Mouse (Mus musculus): ENCODE data around the gene Kpna3.
"Not testable (repeated sequence)": the region's sequence is repeated elsewhere in the genome, so short reads cannot be mapped to it uniquely, and the experiment has no call there.

Gene Kpna3

DNA sequence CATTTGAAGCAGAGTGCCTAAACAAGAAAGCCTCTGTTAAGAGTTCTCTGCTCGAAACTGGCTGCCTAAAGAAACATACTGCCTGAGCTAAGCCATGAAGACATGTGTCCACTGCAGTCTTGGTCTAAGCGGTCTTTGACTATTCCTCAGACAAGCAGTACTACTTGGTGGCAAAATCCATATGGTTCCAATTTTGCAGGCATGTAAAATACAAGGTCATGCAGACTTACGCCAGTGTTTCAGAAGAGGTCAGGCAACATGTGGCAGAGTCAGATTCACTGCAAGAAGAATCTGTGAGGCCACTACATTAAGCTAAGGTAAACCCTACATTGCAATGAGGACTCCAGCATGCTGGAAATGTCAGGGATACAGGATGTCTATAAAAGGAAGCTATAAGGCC, 34.7 kb downstream of the Kpna3 start:
- no peak for DNase-seq (ENCODE audit: extremely low read depth, low read depth)

DNA sequence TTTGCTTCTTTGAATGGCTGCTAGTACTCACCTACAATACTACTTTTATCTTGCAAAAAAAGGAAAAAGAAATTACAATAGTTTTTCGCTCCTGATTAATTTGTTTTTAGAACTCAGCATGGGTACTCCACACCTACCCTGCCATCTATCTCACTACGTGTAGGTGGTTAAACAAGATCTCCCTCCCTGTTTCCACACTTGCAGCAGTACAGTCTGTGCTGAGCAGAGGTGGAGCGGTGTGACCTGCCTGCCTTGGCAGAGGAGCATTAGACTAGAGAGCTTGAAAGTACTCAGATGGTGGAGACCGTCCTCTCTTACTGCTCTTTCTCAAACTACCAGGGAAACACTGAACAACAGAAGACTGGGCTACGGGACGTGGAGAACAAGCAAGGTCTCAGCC, 44.9 kb downstream of the Kpna3 start:
- DNase-seq (ENCODE audit: extremely low read depth, low read depth) = no peak

DNA sequence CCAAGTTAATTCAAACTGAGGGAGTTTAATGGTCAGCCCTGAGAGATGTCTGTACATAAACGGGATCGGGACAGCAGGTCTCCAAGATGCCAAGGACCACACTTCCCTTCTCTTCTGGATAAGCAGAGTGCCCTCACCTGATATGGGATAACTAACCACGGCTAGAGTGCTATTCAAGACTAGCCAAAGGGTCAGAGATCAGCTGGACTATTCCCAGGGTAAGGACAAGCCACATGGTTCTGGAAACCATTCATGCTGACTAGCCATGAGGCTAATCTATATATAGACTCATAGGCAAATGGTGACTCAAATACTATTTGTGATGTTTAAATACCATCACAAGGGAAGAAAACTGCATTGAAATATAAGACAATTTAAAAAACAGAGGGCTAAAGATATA, 49.1 kb downstream of the Kpna3 start:
- no peak for DNase-seq (ENCODE audit: extremely low read depth, low read depth)

DNA sequence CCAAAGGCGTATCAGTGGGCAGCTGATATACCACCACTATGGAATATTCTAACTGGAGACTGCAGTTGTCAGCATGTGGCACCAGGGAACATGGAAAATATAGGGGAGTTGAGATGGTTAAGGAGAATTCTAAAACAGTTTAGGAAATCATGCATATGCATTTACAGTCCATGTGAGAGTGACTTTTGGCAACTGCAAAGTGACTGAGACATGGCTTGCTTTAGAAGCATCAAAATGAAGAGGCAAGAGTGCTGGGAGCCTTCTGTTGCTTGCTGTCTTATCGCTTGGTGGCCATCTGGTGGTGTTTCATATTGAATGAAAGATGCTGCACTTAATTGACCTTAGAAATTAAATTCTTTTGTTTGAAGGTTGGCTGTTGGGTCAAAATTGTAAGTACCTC, 72.4 kb downstream of the Kpna3 start:
- DNase-seq (ENCODE audit: extremely low read depth, low read depth) = no peak

DNA sequence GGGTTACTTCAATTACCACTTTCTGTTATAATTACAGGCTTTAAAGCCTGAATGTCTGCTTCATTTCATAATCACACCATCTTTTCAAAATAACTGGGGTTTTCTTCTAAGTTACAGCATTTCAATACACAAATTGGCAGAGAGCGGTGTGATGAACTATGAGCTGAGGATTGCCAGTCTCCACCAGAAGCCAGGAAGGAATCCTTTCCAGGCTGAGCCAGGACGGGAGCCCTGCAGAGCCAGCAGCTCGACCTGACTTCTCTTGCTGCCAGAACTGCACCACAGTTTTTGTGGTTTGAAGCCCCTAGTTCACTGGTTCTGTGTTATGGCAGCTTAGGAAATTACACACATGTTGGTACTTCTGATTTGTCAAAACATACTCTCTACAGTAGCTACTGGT, 75.0 kb downstream of the Kpna3 start:
- no peak for DNase-seq (ENCODE audit: extremely low read depth, low read depth)

DNA sequence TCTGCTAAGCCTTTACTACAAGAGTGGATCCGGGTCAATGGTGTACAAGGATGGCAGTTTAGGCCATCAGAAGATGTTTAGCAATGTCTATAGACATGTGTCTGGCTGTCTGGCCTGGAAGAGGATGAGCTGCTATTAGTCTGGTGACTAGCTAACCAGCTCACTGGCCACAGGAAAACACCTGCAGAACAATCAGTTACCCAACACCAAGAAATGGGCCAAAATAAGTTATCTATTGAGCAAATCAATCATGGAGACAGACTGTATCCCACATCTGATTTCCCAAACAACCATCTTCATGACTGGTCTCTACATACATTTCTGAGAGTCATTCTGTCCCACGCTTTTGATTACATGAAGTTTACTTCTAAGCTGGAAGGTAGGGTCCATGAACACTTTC, 75.9 kb downstream of the Kpna3 start:
- DNase-seq (ENCODE audit: extremely low read depth, low read depth) = no peak

DNA sequence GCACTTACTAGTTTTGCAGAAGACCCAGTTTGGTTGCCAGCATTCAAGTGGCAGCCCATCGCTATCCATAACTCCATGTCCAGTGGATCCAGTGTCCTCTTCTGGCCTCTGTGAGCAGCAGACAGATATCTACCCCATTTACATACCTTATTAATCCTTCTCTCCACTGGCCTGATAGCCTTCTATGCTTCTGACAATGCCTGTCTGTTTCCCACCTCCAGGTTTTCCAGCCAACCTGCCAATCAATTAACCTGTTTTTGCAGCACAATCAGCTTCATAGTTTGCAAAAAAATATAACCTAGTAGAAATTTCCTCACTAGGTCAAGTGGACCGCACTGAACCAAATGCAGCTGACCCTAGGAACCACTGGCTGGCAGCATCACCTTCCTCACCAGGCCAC, 77.4 kb downstream of the Kpna3 start:
- DNase-seq (ENCODE audit: extremely low read depth, low read depth) = no peak

DNA sequence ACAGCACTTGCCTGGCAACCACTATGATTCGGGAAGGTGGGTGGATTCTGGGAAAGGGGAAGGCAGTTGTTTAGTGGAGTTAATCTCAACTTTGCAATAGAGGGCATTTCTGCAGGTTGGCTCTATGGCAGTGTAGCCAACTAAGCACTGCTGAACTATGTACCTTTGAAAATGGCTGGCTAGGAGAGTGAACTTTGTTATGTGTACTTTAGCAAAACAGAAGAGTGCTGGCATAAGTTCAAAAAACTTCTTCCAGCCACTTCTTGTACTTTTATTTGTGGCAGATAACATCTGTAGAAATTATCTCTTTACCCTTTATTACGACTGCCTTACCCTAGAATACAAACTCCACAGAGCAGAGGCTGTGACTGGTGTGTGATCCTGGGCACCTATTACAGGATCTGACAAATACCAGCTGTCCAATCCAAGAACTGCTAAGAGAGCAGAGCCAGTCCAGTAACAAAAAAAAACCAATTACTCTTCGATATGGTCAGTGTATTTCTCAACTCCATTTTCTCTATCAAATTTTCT, 78.6 kb downstream of the Kpna3 start:
- no peak for DNase-seq (ENCODE audit: extremely low read depth, low read depth)

DNA sequence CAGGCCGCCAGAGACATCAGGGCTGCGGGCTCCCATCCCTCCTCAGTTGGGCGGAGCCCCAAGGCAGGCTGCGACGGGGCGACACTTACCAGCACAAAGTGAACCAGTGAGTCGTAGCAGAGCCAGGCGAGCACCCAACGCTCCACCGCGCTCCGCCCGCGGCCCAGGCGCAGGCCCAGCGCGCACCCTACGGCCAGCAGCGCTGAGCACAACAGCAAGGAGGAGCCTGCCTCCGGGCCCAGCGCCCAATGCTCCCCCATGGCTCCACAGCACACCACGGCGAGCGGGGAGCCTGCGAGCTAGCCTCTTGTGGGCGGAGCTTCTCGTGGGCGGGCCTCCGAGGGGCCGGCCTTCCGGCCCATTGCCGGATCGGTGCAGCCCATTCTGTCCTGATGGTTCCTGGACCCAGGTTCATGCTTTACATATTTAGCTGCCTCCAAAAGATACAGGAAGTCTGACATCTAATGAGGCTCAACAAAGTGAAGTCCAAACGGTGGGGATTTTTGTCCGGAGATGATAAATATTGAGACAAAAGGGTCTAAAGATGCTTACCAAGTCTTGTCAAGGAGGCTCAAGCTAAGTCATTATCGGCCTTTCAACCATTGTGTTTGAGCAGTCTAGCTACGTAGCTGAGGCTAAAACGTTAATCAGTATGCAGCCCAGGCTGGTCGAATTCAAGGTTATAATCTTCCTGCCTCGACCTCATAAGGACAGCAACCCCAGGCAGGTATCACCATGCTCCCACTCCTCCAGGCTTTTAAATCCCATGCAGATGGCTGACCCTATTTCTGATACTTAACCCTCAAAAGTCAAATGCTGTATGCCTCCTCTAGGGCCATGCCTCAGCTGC, 79.3 kb downstream of the Kpna3 start, which contains the start of gene Ebpl:
Gene Ebpl (minus strand): TSS at position 309 of the 850 bp plus-strand sequence.
- DNase-seq (ENCODE audit: extremely low read depth, low read depth) = peak; percentile 61

DNA sequence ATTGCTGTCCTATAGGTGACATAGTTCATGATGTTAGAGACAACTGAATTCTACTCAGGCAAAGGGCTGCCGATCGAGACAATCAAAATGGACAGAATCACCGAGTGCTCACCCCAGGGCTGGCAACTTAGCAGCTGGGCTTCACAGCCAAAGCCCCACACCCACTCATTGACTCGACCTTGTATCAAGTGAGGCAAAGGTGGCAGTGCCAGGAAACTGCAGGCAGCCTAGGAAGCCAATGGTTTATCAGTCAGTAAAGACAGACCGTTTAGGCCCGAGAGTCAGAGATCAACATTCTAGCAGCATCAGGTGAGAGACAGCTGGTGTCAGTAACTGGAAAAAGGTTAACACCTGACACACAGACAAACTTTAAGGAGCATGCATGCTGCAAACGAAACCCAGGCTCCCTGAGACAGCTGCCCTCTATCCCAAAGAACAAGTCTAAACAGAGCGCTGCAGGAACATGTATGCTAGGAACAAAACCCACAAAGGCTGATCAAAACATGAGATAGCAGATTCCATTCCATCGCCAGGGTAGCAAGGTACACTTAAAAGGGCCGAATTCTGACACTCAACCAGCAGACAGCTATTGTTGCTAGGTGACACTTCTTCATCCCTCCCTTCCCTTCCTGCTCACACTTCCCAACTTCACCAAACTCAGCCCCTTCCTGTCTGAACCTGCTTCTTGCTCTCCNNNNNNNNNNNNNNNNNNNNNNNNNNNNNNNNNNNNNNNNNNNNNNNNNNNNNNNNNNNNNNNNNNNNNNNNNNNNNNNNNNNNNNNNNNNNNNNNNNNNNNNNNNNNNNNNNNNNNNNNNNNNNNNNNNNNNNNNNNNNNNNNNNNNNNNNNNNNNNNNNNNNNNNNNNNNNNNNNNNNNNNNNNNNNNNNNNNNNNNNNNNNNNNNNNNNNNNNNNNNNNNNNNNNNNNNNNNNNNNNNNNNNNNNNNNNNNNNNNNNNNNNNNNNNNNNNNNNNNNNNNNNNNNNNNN, 85.1 kb downstream of the Kpna3 start:
- no peak for DNase-seq (ENCODE audit: extremely low read depth, low read depth)

DNA sequence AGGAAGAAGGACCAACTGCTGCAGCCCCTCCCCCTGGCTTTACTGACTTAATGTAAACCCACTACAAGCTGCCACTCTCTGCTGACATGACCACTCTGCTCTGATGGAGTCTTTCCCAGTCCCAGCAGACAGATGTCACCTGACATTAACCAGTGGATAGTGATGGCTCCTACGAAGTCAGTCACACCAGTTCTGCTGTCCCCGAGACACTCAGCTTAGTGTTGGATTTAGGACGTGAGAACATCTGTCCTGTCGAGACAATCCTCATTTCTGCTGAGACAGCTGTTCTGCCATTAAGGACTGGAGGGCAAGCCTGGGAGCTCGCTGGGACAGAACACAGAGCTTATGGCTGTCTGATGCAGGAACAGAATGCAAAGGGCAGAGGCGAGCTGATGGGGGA, 88.9 kb downstream of the Kpna3 start:
- DNase-seq (ENCODE audit: extremely low read depth, low read depth) = no peak

DNA sequence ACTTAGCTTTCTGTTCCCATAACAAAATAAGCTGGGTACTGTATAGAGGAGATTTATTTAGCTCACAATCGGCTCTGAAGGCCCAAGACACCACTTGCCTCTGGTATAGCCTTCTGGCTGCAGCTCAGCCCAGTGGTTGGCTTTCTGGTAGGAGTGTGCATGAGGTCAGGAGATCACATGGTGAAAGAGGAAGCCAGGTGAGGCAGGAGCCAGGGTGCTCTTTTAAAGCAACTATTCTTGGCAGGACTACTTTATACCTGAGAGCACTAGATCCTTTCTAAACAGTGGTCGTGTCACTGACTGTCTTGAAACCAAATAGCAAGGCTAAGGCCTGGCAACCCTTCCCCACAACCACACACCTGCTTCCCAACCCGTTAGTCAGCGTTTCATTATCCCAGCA, 89.8 kb downstream of the Kpna3 start:
- no peak for DNase-seq (ENCODE audit: extremely low read depth, low read depth)

DNA sequence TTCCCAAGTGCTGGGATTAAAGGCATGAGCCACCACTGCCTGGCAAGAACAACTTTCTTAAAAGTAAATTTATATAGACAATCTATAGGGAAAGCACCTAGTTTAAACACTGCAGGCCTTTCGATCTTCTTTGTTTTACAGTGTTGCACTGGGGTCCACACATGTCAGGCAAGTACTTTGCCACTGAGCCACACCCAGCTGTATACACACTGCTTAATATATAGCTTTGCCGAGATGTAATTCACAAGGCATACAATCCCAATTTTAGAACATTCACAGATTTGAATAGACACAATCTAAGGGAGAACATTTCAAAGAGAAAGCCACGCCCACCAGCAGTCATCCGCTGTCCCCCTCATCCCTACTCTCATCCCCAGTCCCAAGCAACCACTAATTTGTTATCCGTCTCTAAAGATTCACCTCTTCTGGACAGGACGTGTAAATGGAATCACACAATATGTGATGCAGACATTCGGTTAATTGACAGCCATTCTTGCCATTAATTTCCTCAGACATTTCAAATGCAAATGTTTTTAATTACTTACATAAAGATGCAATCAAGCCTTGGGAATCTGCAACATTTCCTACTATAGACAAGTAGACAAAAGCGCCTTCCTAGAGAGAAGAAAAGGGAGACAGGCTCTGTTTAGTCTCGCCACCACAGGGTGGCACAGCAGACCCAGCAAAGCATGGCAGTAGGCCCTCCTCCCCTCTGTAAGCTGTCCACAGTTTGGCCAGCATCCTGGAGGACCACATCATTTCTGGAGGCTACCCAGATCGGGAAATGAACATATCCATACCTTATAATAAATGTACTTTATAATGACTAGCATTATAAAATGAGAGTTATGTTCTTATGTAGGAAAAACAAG, 92.6 kb downstream of the Kpna3 start:
- no peak for DNase-seq (ENCODE audit: extremely low read depth, low read depth)

DNA sequence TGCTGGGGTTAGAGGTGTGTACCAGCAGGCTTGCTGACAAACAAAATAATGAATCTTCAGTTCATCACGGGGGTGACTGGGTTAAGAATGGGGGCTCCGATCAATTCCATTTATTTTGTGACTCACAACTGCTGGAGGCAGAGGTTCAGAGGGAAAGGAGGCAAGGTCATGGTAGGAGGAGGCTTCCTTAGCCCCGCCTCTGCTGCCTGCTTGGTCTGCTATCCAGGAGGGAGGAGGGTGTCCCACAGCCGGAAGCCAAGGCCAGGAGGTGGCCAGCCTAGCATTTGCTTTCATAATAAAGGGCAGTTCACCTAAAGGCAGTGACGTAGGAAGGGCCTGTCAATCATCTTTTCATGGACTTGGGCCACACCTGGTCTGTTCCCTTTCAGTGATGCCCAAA, 95.1 kb downstream of the Kpna3 start:
- DNase-seq (ENCODE audit: extremely low read depth, low read depth) = no peak

DNA sequence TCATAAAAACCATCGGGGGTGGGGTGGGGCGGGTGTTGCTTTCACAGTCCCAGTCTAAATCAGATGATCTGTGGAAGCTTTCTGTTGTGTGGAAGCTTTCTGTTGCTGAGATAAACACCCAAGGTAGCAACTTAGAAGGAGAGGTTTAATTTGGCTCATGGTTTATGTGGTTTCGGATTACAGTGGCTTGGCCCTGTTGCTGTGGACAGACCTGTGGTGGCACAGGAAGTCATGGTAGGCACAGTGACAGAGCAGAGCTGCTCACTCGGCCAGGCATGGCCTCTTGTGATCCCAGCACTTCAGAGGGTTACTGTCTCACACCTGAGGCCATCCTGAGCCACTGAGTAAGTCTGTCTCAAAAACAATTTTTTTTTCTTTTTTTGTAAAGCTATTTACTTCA, 100.3 kb downstream of the Kpna3 start:
- no peak for DNase-seq (ENCODE audit: extremely low read depth, low read depth)

DNA sequence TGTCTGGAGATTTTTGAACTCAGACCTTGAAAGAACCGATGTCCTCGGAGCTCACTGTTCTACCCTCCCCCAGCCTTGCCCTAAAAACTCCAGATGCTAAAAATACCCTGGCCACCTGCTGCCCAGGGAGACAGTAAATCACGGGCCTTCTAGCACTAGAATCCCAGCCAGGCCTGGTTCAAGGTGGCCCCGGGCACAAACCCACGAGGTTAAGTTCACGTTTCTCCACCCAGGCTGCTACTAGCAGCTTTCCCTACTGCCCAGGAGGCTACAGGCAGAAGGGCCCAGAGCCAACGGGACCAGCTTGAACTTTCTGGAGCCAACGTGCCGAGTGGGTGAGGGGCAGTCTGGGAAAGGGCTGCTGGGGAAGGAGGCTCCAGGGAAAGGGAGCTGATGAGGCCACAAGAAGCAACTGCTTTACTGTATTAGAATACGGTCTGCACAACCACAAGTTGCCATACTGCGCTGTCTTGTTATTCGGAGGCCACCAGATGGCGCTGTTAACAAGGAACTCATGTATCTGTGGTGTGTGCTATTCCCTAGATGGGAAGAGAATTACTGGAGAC, 108.6 kb downstream of the Kpna3 start:
- DNase-seq (ENCODE audit: extremely low read depth, low read depth) = peak; percentile 54

DNA sequence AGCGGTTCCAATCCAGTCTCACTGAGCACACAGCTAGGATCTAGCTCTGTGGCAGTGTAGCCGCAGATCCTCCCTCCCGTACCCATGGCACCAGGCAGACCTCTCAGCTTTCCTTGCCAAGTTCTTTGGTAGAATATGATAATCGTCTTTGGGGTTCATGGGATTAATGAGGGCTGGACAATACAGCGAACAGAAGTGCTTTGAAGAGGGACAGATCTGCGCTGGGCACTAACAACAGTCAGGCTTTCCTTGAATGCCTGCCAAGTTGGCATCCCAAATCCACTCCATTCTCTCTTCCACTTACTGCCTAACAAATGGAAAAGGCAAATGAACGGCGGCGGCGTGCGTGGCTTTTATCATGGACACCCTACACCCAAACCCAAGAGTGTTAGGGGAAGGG, 109.1 kb downstream of the Kpna3 start:
- no peak for DNase-seq (ENCODE audit: extremely low read depth, low read depth)

DNA sequence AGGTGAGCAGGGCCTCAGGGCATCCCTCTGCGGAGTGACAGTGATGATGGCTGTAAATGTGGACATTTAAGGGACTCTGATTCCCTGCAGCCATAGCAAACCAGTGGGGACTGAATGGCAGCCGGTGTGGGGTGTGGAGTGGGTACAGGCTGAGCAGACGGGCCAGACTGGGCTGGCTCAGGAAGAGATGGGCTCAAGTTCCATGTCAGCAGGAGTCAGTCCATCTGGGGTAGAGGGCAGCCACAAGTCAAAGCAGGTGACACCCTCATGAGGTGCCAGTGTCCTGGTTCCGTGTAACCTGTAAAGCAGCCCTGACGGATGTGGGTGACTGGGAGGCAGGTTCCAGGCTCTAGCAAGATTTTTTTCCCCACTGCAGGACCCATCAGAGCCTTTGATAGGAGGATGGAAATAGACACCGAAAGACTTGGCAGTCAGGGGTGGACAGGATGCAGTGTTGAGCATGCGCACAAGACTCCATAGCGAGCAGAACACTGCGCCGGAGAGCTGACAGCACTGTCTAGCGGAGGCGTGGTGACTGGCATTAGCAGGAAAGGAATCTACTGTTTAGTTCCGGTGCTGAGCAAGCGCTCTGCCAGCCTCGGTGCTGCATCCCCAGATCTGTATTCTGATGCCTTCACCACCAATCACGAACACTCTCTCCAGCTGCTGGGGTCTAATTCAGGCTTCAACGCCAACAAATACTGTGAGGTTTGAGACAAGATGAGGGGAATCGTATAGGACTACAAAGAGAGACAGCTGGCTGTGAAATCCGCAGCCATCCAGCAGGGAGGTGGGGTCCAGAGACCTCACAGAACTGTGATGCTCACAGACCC, 111.8 kb downstream of the Kpna3 start:
- no peak for DNase-seq (ENCODE audit: extremely low read depth, low read depth)

DNA sequence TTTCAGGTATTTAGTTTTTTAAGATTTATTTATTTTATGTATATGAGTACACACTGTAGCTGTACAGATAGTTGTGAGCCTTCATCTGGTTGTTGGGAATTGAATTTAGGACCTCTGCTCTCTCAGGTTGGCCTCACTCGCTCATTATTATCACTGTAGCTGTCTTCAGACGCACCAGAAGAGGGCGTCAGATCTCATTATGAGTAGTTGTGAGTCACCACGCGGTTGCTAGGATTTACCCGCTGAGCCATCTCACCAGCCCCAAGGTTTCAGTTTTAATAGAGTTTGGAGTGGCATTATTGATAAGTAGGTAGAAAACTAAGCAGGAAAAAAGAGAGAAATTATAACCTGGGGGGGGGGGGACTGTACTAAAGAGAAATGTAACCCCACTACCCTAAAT, 112.7 kb downstream of the Kpna3 start:
- DNase-seq (ENCODE audit: extremely low read depth, low read depth) = not testable (repeated sequence)

DNA sequence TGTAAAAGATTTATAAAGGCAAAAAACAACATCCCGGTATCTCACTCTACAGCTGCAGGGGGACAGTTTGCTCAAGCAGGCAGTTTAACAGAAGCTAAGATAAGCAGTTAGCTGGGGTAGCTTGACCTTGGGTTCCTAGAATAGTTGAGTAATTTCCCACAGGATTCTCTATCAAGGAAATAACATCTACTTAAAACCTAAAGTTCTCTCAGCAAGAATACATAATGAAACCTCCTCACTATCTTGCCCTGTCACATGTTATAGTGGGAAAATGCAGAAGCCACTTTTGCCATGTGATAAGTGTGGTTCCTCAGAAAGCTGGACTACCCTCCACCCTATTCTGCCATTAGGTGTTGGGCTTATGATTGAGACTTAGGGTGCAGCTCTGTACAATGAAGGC, 116.9 kb downstream of the Kpna3 start:
- peak; percentile 70 for DNase-seq (ENCODE audit: extremely low read depth, low read depth)

Data from MEL-GATA-1-ER (cell line).